Mouse (Mus musculus): ENCODE data around the gene Babam2.

DNA sequence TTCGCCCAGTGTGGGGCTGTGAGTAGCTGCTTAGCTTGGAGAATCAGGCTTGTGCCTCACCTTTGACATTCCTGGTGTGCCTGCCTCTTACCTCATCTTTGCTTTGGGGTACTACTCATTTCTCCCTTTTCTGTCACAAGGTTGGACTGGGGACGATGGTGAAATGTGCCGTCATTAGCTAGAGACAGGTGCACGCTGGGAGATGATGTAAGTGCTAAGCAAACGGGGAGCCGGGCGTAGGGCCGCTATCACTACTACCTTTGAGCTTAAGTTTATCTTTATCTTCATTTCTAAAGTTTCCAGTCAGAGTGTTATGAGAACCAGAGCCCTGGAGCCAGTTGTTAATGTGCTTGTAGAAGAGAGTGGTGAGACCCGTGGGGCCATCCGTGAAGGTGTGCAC is 131.3 kb downstream of the Babam2 start:
- TF ChIP-seq MAX (IDR thresholded peaks at IDR 0.05; ENCODE audit: low read depth), result no peak
- TF ChIP-seq E2F4 (IDR thresholded peaks at IDR 0.05; ENCODE audit: insufficient read depth), result no peak
